Mouse (Mus musculus) forebrain, embryonic 13.5 days (tissue): ENCODE measurements around the gene Gls2. TPM values are rescaled to one million over a fixed set of nuclear protein-coding genes. Genes with fewer than 3 reads are reported as not detected.
A peak's percentile ranks its signal among the peaks of the same experiment; 100 is the strongest.
"Not testable (repeated sequence)": the region's sequence is repeated elsewhere in the genome, so short reads cannot be mapped to it uniquely, and the experiment has no call there.

Source experiments
- ATAC-seq: fragments of 200-750 bp; cut with Nextera tagmentation; 2 replicates; pipeline ENCODE4 v1.8.0; 2017
- H3K27ac ChIP-seq: fragments of 300-500 bp; sonication (generic); 2 replicates; pipeline ENCODE4 v1.5.1; 2015; ENCODE audit warnings: inconsistent platforms, mild to moderate bottlenecking, moderate library complexity
- H3K27me3 ChIP-seq: fragments of 300-500 bp; sonication (generic); 2 replicates; pipeline ENCODE4 v1.6.1; 2015; ENCODE audit warnings: mild to moderate bottlenecking, inconsistent platforms
- H3K36me3 ChIP-seq: fragments of 300-500 bp; sonication (generic); 2 replicates; pipeline ENCODE4 v1.6.1; 2015; ENCODE audit warnings: mild to moderate bottlenecking, inconsistent platforms; ENCODE audit not compliant: poor library complexity, severe bottlenecking
- H3K4me1 ChIP-seq: fragments of 300-500 bp; sonication (generic); 2 replicates; pipeline ENCODE4 v1.6.1; 2015; ENCODE audit warnings: inconsistent platforms
- H3K4me2 ChIP-seq: fragments of 300-500 bp; sonication (generic); 2 replicates; pipeline ENCODE4 v1.6.1; 2015; ENCODE audit warnings: inconsistent platforms, mild to moderate bottlenecking, moderate library complexity
- H3K4me3 ChIP-seq: fragments of 300-500 bp; sonication (generic); 2 replicates; pipeline ENCODE4 v1.5.1; 2015; ENCODE audit warnings: mild to moderate bottlenecking, inconsistent platforms
- H3K9ac ChIP-seq: fragments of 300-500 bp; sonication (generic); 2 replicates; pipeline ENCODE4 v1.6.1; 2015; ENCODE audit warnings: mild to moderate bottlenecking, inconsistent platforms
- H3K9me3 ChIP-seq: fragments of 300-500 bp; sonication (generic); replicated peaks from 2 replicates; pipeline ENCODE4 v1.6.1; 2016; ENCODE audit warnings: inconsistent platforms
- WGBS: fragments of 180-500 bp; shearing (Covaris S2); methylation state at CpG from one replicate; pipeline ENCODE4 v1.1.7; 2015; 5-methylcytosine and 5-hydroxymethylcytosine counted together
- polyA plus RNA-seq: library from polyadenylated mRNA; unstranded; fragments of >200 nt; fragmentation: Nextera tagmentation; extraction: Ambion mirVana; gene quantifications from 2 replicates; pipeline ENCODE4 v1.2.1, GENCODE M21; 2015

Gene Gls2
- polyA plus RNA-seq, 1 experiment from 2014 or later = 0.48 TPM

DNA sequence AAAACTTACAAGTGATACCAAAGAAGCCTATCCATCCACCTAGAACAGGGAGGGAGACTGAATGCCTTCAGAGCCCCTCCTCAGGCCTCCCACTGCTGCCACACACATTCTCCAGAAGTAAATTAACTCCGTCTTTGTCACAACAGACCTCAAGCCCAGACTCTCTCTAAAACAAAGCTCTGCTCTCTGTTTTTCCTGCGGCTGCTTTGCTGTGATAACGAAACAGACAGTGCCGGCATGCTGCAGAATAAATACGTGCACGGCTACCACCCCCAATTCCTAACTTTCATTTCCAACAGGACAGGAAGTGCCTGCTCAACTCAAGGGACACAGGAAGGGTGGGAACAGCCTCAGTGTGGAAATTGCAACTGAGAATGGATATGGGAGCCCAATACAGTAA, 14.3 kb upstream of the Gls2 start, which contains the start of gene Rbms2:
TSS of gene Rbms2 (minus strand) at position 309 of the 400 bp plus-strand sequence.
- H3K9ac ChIP-seq = peak within 1 kb of the TSS; percentile 12; the same call in 1 of the 2 replicates
- peaks cover 15% of the 10 kb centered on the region for H3K4me1 ChIP-seq
- no peaks in the 10 kb centered on the region for H3K36me3 ChIP-seq
- H3K4me3 ChIP-seq = no peak within 1 kb of the TSS
- WGBS = 2% methylated on average over 6 of the region's 6 CpGs
- H3K27me3 ChIP-seq = no peaks in the 10 kb centered on the region
- peak within 1 kb of the TSS; percentile 28 for H3K4me2 ChIP-seq
- no peak for ATAC-seq
- H3K27ac ChIP-seq = no peak within 1 kb of the TSS
- H3K9me3 ChIP-seq = no peaks in the 10 kb centered on the region

DNA sequence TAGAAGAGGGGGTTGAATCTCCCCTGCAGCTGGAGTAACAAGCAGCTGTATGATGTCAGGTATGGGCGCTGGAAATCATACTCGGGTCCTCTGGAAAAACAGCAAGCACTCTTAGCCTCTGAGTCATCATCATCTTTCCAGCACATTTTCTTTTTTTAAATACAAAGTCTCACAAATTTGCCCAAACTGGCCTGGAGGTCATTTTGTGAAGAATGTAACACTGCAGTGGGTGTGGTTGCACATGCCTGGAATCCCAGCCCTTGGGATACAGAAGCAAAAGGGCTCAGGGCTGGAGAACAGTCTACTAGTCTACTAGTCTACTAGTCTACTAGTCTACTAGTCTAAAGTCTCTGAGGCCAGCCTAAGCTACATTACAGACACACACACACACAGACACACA, 10.0 kb upstream of the Gls2 start:
- Histone ChIP-seq H3K9me3 (no peaks in the 10 kb centered on the region), H3K36me3 (no peaks in the 10 kb centered on the region), H3K9ac (no peak overlapping the region), H3K27ac (no peak overlapping the region), H3K27me3 (no peaks in the 10 kb centered on the region), H3K4me3 (no peak overlapping the region), H3K4me2 (no peak overlapping the region), H3K4me1 (peaks cover 8% of the 10 kb centered on the region; the same call in 1 of the 2 replicates)
- 86% methylated on average over 2 of the region's 2 CpGs for WGBS
- ATAC-seq = no peak

DNA sequence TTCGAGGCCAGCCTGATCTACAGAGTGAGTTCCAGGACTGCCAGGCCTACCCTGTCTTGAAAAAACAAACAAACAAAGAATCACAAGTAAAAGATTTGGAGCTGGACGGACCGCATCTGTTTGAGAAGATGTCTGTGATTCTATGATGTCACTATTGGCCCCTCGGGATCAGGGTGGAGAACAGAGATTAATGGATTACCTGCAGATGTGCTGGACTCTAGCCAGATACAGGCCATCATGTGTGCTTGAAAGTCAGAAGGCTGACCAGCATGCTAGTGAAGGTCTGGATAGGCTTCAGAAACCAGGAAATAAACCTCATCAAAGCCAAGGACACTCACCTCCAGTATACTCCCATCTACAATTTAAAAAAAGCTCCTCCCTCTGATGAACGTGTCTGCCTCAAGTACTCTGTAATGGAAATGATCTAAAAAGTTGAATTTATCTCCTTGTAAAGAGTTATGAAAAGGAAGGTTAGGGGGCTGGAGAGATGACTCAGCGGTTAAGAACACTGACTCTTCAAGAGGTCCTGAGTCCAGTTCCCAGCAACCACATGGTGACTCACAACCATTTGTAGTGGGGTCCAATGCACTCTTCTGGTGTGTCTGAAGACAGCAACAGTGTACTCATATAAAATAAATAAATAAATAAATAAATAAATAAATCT, 8.8 kb upstream of the Gls2 start:
- Histone ChIP-seq H3K27ac (no peak overlapping the region), H3K36me3 (no peaks in the 10 kb centered on the region), H3K9ac (no peak overlapping the region), H3K4me1 (0 out of 2 replicates have a peak, but pooled peaks cover 3% of the 10 kb centered on the region), H3K27me3 (no peaks in the 10 kb centered on the region), H3K9me3 (no peaks in the 10 kb centered on the region), H3K4me2 (no peak overlapping the region), H3K4me3 (no peak overlapping the region)
- WGBS = 84% methylated on average over 6 of the region's 6 CpGs
- no peak for ATAC-seq

DNA sequence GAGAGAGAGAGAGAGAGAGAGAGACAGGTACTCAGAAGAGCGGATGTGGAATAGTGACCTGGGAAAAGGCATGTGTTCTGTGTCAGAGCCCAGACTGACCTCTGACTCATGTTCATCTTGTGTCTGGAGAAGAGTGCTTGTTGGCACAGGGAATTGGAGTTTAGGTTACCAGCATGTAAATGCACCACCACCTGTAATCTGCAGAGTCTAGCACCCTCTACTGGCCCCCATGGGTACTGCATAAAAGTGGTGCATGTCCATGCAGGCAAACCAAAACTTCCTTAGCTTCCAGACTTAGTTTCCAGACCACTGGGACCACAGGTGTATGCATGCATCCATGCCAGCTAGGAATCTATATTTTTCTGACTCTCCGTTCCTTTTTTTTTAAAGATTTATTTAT, 8.3 kb upstream of the Gls2 start:
- 0 out of 2 replicates have a peak, but pooled peaks cover 3% of the 10 kb centered on the region for H3K4me1 ChIP-seq
- H3K4me3 ChIP-seq = no peak overlapping the region
- H3K9ac ChIP-seq = no peak overlapping the region
- WGBS = 53% methylated on average over 2 of the region's 2 CpGs
- H3K36me3 ChIP-seq = no peaks in the 10 kb centered on the region
- 0 out of 2 replicates have a peak, but pooled peaks have one; percentile 38 for ATAC-seq
- no peak overlapping the region for H3K27ac ChIP-seq
- H3K9me3 ChIP-seq = no peaks in the 10 kb centered on the region
- no peaks in the 10 kb centered on the region; the same call in 1 of the 2 replicates for H3K27me3 ChIP-seq
- H3K4me2 ChIP-seq = no peak overlapping the region

DNA sequence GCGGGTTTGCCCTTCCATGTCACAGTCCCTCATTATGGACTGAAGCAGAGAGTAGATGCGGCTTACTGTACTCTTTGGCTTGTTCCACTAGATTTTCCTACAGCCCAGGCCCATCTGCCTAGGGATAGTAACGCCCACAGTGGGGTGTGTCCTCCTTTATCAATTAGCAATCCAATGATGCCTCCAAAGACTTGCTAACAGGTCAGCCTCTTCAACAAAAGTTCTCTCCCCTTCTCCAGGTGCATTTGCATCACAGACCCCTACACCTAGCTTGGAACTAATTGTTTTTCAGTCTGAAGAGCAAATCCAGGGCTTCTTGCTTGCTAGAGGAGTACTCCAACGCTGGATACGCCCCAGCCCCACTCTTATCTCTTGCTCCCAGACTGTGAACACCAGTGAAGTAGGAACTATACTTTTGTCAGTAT, 7.1 kb upstream of the Gls2 start:
- 0 out of 2 replicates have a peak, but pooled peaks cover 3% of the 10 kb centered on the region for H3K4me1 ChIP-seq
- H3K9ac ChIP-seq = no peak overlapping the region
- H3K4me2 ChIP-seq = no peak overlapping the region
- 64% methylated on average over 5 of the region's 5 CpGs for WGBS
- no peak overlapping the region for H3K4me3 ChIP-seq
- H3K27me3 ChIP-seq = no peaks in the 10 kb centered on the region; the same call in 1 of the 2 replicates
- H3K9me3 ChIP-seq = no peaks in the 10 kb centered on the region
- H3K36me3 ChIP-seq = no peaks in the 10 kb centered on the region
- ATAC-seq = no peak
- no peak overlapping the region for H3K27ac ChIP-seq

DNA sequence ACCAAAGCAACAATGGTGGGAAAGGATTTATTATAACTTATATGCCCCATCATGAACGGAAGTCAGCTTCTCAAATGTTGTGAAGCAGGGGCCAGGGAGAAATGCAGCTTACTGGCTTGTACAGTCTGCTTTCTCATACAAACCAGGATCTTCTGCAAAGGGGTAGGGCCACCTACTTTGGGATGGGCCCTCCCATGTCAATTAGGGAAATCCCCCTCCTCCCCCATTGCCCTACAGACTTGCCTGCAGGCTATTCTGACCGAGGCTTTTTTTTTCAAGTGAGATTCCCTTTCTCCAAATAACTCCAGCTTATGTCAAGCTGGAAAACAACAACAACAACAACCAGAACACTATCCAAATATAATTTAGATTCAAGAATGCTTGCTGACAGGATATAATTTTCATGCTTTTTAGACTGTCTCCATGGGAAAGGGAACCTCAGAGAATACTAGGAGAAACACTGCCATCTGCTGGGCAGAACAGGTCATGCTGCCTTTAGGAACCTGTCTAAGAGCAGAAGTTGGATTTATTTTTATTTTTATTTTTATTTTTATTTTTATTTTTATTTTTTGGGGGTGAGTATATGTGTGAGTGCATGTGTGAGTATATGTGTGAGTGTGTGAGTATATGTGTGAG, 5.9 kb upstream of the Gls2 start:
- no peak overlapping the region for H3K4me2 ChIP-seq
- ATAC-seq = 0 out of 2 replicates have a peak, but pooled peaks have one; percentile 41

DNA sequence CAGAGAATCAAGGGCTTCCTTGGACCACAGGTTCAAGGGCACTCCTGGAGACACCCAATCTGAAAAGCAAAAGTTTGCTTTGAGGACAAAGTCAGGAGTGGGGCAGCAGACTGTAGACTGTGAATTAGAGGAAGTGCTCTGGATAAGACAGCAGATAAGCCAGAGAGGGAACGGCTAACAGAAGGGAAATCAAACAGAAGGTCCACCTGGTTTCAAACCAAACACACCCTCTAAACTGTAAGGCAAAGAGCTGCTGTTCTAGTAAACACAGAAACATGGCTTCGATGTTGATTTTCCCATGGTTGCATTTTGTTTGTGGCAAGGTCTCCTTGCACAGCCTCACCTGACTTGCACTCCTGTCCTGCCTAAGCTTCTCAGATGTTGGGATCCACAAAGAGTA, 2.8 kb upstream of the Gls2 start:
- H3K36me3 ChIP-seq = no peaks in the 10 kb centered on the region
- 85% methylated on average over 2 of the region's 2 CpGs for WGBS
- H3K4me1 ChIP-seq = peaks cover 12% of the 10 kb centered on the region
- no peak for ATAC-seq
- no peak overlapping the region for H3K4me2 ChIP-seq
- H3K27me3 ChIP-seq = peaks cover 19% of the 10 kb centered on the region
- no peaks in the 10 kb centered on the region for H3K9me3 ChIP-seq
- H3K9ac ChIP-seq = no peak overlapping the region
- H3K27ac ChIP-seq = no peak overlapping the region
- H3K4me3 ChIP-seq = no peak overlapping the region

More for the DNA sequence above, 5.9 kb upstream of the Gls2 start:
- Histone ChIP-seq H3K4me3 (no peak overlapping the region), H3K27ac (no peak overlapping the region), H3K9me3 (no peaks in the 10 kb centered on the region), H3K4me1 (0 out of 2 replicates have a peak, but pooled peaks cover 3% of the 10 kb centered on the region), H3K27me3 (no peaks in the 10 kb centered on the region; the same call in 1 of the 2 replicates), H3K36me3 (no peaks in the 10 kb centered on the region), H3K9ac (no peak overlapping the region)
- 43% methylated on average over 2 of the region's 2 CpGs for WGBS

DNA sequence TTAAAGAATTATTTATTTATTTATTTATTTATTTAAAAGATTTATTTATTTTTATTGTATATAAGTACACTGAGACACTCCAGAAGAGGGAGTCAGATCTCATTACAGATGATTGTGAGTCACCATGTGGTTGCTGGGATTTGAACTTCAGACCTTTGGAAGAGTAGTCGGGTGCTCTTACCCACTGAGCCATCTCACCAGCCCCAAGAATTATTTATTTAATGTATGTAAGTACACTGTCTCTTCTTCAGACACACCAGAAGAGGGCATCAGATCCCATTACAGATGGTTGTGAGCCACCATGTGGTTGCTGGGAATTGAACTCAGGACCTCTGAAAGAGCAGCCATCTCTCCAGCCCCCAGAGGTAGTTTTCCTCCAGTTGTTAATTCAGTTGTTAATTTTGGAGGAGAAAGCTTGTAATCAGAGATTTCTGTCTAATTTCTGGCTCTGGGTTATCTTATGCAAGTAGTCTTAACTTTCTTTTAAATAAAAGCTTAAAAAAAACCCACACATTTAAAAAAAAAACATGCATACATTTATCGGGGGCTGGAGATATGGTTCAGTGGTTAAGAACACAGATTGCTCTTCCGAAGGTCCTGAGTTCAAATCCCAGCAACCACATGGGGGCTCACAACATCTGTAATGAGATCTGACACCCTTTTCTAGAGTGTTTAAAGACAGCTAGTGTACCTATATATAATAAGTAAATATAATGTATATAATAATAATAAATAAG, 2.1 kb upstream of the Gls2 start:
- H3K4me3 ChIP-seq, H3K9me3 ChIP-seq, H3K4me2 ChIP-seq, H3K27ac ChIP-seq, H3K36me3 ChIP-seq, ATAC-seq, H3K9ac ChIP-seq: not testable (repeated sequence)
- WGBS = 92% methylated on average over 3 of the region's 3 CpGs
- Histone ChIP-seq H3K4me1 (peaks cover 12% of the 10 kb centered on the region), H3K27me3 (peaks cover 25% of the 10 kb centered on the region)

DNA sequence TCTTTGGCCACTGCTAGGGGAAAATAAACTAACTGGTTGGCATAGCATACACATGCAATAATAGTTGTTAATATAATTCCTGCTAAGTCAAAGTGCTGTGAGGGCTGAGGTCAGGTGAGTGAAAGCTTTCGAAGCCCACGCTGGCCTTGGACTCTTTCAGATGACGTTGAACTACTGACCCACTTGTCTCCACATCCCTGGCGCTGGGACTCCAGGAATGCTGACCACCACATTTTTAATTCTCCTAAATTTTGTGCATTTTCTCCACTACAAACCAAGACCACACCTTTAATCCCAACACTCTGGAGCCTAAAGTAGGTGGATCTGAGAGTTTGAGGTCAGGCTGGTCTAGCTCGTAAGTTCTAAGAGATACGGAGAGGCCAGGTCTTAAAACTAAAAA, 1.1 kb upstream of the Gls2 start:
- Histone ChIP-seq H3K4me1 (peaks cover 12% of the 10 kb centered on the region), H3K4me2 (no peak overlapping the region), H3K36me3 (no peaks in the 10 kb centered on the region), H3K27me3 (peaks cover 25% of the 10 kb centered on the region), H3K9ac (no peak overlapping the region), H3K9me3 (no peaks in the 10 kb centered on the region), H3K27ac (no peak overlapping the region), H3K4me3 (no peak overlapping the region)
- 93% methylated on average over 6 of the region's 6 CpGs for WGBS
- no peak for ATAC-seq

DNA sequence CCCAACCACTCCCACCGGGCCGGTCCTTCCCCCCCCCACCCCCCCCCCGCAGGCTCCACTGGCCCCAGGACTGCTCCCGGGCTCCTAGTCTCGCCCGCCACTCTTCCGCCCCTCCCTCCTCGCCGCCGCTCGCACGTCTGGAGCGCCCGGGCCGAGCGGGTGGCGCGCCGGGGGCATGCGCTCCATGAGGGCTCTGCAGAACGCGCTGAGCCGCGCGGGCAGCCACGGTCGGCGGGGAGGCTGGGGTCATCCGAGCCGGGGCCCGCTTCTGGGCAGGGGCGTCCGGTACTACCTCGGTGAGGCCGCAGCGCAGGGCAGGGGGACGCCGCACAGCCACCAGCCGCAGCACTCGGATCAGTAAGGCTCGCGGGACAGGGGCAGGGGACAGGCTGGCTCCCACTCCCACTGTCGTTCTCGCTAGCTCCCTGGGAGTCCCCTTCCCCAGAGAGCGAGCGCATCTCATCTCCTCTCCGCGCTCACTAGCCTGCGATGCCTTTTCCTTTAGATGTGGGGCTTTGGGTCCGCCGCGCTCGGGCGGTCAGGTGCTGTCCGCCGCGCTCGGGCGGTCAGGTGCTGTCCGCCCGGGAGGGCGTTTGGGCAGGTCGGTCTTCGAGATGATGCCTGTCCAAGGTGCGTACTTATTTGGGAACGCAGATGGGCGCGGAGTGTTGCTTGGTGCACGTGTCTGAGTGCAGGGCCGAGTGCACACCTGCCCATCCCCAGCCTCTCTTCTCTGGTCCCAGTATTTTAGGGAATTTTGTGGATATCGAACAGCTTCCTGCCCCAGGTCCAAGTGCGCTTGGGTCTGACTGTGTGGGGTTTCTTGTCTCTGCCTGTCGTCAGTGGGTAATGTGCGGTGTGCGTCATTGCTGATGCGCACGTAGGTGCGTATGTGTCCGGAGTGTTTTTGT, 549 bp downstream of the Gls2 start:
- Histone ChIP-seq H3K27me3 (peaks cover 25% of the 10 kb centered on the region), H3K9me3 (no peaks in the 10 kb centered on the region), H3K36me3 (no peaks in the 10 kb centered on the region), H3K4me2 (peak overlapping the region; percentile 100), H3K9ac (peak overlapping the region; percentile 77), H3K4me3 (peak overlapping the region; percentile 74), H3K4me1 (peaks cover 10% of the 10 kb centered on the region), H3K27ac (no peak overlapping the region)
- under 1% methylated on average over 53 of the region's 79 CpGs for WGBS
- peak; percentile 90 for ATAC-seq

DNA sequence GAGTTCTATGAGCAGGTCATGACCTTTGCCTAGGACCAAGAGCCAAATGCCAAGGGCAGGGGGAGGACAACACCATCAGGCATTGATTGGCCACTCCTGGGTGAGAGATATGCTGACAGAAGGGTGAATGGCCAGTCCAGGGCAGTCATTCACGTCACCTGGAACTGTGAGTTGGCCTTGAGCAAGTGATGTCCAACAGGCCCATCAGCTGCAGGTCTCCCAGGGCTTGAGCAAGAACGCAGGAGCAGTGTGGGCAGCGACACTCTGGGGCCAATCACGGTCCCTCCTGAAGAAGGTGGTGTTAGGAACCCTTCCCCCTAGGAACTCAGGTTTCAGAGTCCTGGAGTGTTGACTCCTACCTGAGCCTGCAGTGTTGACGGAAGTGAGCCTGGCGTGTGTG, 7.6 kb downstream of the Gls2 start:
- 78% methylated on average over 6 of the region's 6 CpGs for WGBS
- no peak overlapping the region for H3K27ac ChIP-seq
- ATAC-seq = no peak

More for the DNA sequence above, 7.6 kb downstream of the Gls2 start:
- Histone ChIP-seq H3K4me1 (no peaks in the 10 kb centered on the region), H3K9me3 (no peaks in the 10 kb centered on the region), H3K4me2 (no peak overlapping the region), H3K36me3 (peaks cover 8% of the 10 kb centered on the region), H3K4me3 (no peak overlapping the region), H3K27me3 (peaks cover 3% of the 10 kb centered on the region), H3K9ac (no peak overlapping the region)
